Comparison of ENCODE assay signal across 18 mouse cellular contexts in the genomic region with DNA sequence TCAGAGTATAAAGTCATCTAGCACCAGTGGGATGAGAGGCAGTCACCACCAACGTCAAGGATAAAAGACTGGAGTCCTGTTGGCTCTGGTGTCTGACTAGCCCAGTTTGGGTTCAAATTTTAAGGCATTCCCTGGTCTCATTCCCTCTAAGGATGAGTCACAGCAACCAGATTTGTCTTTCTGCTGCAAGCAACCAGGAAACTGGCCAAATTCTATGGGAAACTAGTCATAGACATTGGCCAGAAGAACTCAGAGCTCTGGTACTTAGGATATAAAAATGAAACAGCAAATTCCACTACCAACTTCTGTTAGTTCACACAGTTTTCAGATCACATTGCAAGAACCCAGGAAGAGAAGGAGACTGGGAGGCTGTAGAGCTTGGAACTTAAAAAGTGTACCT.
DNase-seq lines count a peak whose midpoint lies in the region; ATAC-seq and TF ChIP-seq lines count a peak whose summit lies in the region.
"Had no signal": no experiment of that assay in that cellular context is flagged by ENCODE, and none has a peak within 500 bp of the region (broad histone marks: within the 10 kb centered on the region; RNA-seq: fewer than 3 reads in every experiment).

No protein-coding gene starts in this region.

- H3K4me3 ChIP-seq in forebrain, embryonic 15.5 days: no peak overlapping the region
- H3K4me3 ChIP-seq in lung, adult 2 months (replicated peaks; ENCODE audit: extremely low read depth, low read depth, low read length): no peak overlapping the region
- H3K4me3 ChIP-seq: embryonic facial prominence, embryonic 13.5 days; hindbrain, embryonic 12.5 days; liver, embryonic 12.5 days; lung, embryonic 15.5 days had no signal

- no peak overlapping the region for H3K27ac ChIP-seq in forebrain, embryonic 15.5 days (replicated peaks)
- H3K27ac ChIP-seq: embryonic facial prominence, embryonic 13.5 days; hindbrain, embryonic 12.5 days; liver, embryonic 12.5 days; lung, embryonic 15.5 days had no signal

- WGBS in forebrain, embryonic 15.5 days: 70% methylated on average over 1 of the region's 1 CpGs
- 57% methylated on average over 1 of the region's 1 CpGs for WGBS in lung, adult 2 months

- peak; percentile 14 for DNase-seq in layer of hippocampus, adult 11-12 months (ENCODE audit: low spot score)
- DNase-seq in layer of hippocampus, postnatal 14 days (ENCODE audit: low spot score in 2 of 2): no peak
- DNase-seq in 3T3-L1 (ENCODE audit: low read depth, low spot score): peak; percentile 95
- DNase-seq in NIH3T3 (ENCODE audit: low read depth): peak; percentile 85
- peak; percentile 8 to 53 for DNase-seq in left cerebral cortex, postnatal 14 days (ENCODE audit: low spot score in 2 of 2)
- DNase-seq in lung, adult 2 months: no peak
- DNase-seq: cerebellum, adult 9-10 months; kidney, adult 9 months; kidney, postnatal 4 days; midbrain, embryonic 14.5 days; retina, postnatal 1 day; thymus, postnatal 36 days had no signal

- H3K4me2 ChIP-seq in forebrain, embryonic 15.5 days (replicated peaks): no peak overlapping the region
- H3K4me2 ChIP-seq: embryonic facial prominence, embryonic 13.5 days; hindbrain, embryonic 12.5 days; liver, embryonic 12.5 days; lung, embryonic 15.5 days had no signal

- no peaks in the 10 kb centered on the region for H3K36me3 ChIP-seq in forebrain, embryonic 15.5 days
- H3K36me3 ChIP-seq: embryonic facial prominence, embryonic 13.5 days; hindbrain, embryonic 12.5 days; liver, embryonic 12.5 days; lung, embryonic 15.5 days had no signal

- peaks cover 14% of the 10 kb centered on the region for H3K4me1 ChIP-seq in forebrain, embryonic 15.5 days
- H3K4me1 ChIP-seq in lung, adult 2 months (ENCODE audit: control insufficient read depth, insufficient read depth, low read length): no peaks in the 10 kb centered on the region
- H3K4me1 ChIP-seq: liver, embryonic 12.5 days; lung, embryonic 15.5 days had no signal

- no peak overlapping the region for H3K9ac ChIP-seq in forebrain, embryonic 15.5 days (replicated peaks)
- H3K9ac ChIP-seq: embryonic facial prominence, embryonic 13.5 days; hindbrain, embryonic 12.5 days; liver, embryonic 12.5 days; lung, embryonic 15.5 days had no signal

- no peaks in the 10 kb centered on the region for H3K9me3 ChIP-seq in forebrain, embryonic 15.5 days
- H3K9me3 ChIP-seq: embryonic facial prominence, embryonic 13.5 days; hindbrain, embryonic 12.5 days; liver, embryonic 12.5 days; lung, embryonic 15.5 days had no signal

- TF ChIP-seq CTCF in lung, adult 2 months (IDR thresholded peaks at IDR 0.05; ENCODE audit: insufficient read depth, low read length): no peak

- H3K27me3 ChIP-seq in forebrain, embryonic 15.5 days: no peaks in the 10 kb centered on the region
- H3K27me3 ChIP-seq: embryonic facial prominence, embryonic 13.5 days; lung, embryonic 15.5 days had no signal

- intact Hi-C loops in left cerebral cortex, postnatal 14 days (cut with DNase I): no loop called here

- no peak for TF ChIP-seq POLR2A in lung, adult 2 months (IDR thresholded peaks at IDR 0.05; ENCODE audit: borderline replicate concordance, extremely low read depth, low read depth, low read length)

- no peak for ATAC-seq in forebrain, embryonic 15.5 days (replicated peaks)
- ATAC-seq: inflammation-experienced regulatory T-cells, adult 6 months; liver, embryonic 12.5 days had no signal

Comparison
In these comparisons a context has a peak if more than half of its experiments do, and no peak if none do; other contexts are left out.
1. DNase-seq: peak in layer of hippocampus, adult 11-12 months (single experiment), 3T3-L1 (single experiment), NIH3T3 (single experiment) and left cerebral cortex, postnatal 14 days (2 of 2); none in layer of hippocampus, postnatal 14 days (0 of 2) and lung, adult 2 months (single experiment).